Mouse (Mus musculus) forebrain, postnatal 0 days (tissue): ENCODE data around the gene Tdp1. TPM values are rescaled to one million over a fixed set of nuclear protein-coding genes. Genes with fewer than 3 reads are reported as not detected.

Experiments used
- ATAC-seq: fragments of 200-750 bp; cut with Nextera tagmentation; 2 replicates; pipeline ENCODE4 v1.8.0; 2017; ENCODE audit warnings: mild to moderate bottlenecking, moderate library complexity
- DNase-seq: peaks from one replicate; pipeline ENCODE4 v3.0.0-alpha.2; 2015
- H3K27ac ChIP-seq: fragments of 300-500 bp; sonication (generic); 2 replicates; pipeline ENCODE4 v1.5.1; 2014; ENCODE audit warnings: low read depth, mild to moderate bottlenecking, antibody characterized with exemption, low read length, moderate library complexity, mixed read lengths
- H3K27me3 ChIP-seq: fragments of 300-500 bp; sonication (generic); 2 replicates; pipeline ENCODE4 v1.6.1; 2014; ENCODE audit warnings: mild to moderate bottlenecking, low read length, mixed read lengths; ENCODE audit not compliant: insufficient read depth
- H3K36me3 ChIP-seq: fragments of 300-500 bp; sonication (generic); 2 replicates; pipeline ENCODE4 v1.6.1; 2014; ENCODE audit warnings: mild to moderate bottlenecking, moderate library complexity; ENCODE audit not compliant: insufficient read depth
- H3K4me1 ChIP-seq: fragments of 300-500 bp; sonication (generic); 2 replicates; pipeline ENCODE4 v1.6.1; 2014; ENCODE audit warnings: antibody characterized with exemption; ENCODE audit not compliant: insufficient read depth
- H3K4me2 ChIP-seq: fragments of 300-500 bp; sonication (generic); 2 replicates; pipeline ENCODE4 v1.6.1; 2014; ENCODE audit warnings: low read depth, mild to moderate bottlenecking, moderate library complexity
- H3K4me3 ChIP-seq: fragments of 300-500 bp; sonication (generic); 2 replicates; pipeline ENCODE4 v1.5.1; 2014; ENCODE audit warnings: low read depth, low read length, mixed read lengths
- H3K9ac ChIP-seq: fragments of 300-500 bp; sonication (generic); 2 replicates; pipeline ENCODE4 v1.6.1; 2014; ENCODE audit warnings: mild to moderate bottlenecking
- H3K9me3 ChIP-seq: fragments of 300-500 bp; sonication (generic); 2 replicates; pipeline ENCODE4 v1.6.1; 2016; ENCODE audit warnings: low read length
- CTCF ChIP-seq: sonication (generic); IDR thresholded peaks from 2 replicates; pipeline ENCODE4 v1.5.1; 2016; ENCODE audit warnings: antibody characterized with exemption, control low read depth, low read depth
- WGBS: fragments of 180-500 bp; shearing (Covaris S2); extraction: QIAGEN DNeasy Blood & Tissue Kit; methylation state at CpG from one replicate; pipeline ENCODE4 v1.1.7; 2014; 5-methylcytosine and 5-hydroxymethylcytosine counted together
- polyA plus RNA-seq: library from polyadenylated mRNA; unstranded; fragments of >200 nt; fragmentation: Nextera tagmentation; extraction: Ambion mirVana; gene quantifications from 2 replicates; pipeline ENCODE4 v1.2.1, GENCODE M21; 2015
- total RNA-seq: library from RNA; depleted of rRNA; stranded (reverse); fragments of >200 nt; gene quantifications from 2 replicates; pipeline ENCODE4 v1.2.3, GENCODE M21; 2014

Tdp1 gene
- total and polyA plus RNA-seq, 2 experiments from 2014 or later: 12.9 to 41.9 TPM

- 79% methylated on average over 3 of the region's 3 CpGs for WGBS
- Histone ChIP-seq H3K9ac (no peak overlapping the region), H3K4me2 (no peak overlapping the region), H3K4me3 (no peak overlapping the region), H3K36me3 (peaks cover 28% of the 10 kb centered on the region), H3K27me3 (no peaks in the 10 kb centered on the region), H3K4me1 (peaks cover 5% of the 10 kb centered on the region), H3K9me3 (no peaks in the 10 kb centered on the region), H3K27ac (no peak overlapping the region)
- DNase-seq: no peak
- ATAC-seq: no peak
- no peak for TF ChIP-seq CTCF
These were observed 35.3 kb downstream of the Tdp1 start for GRCm38 (mm10) chr12:99919636-99920035.

- WGBS: 75% methylated on average over 3 of the region's 3 CpGs
- no peak for ATAC-seq
These were observed 36.7 kb downstream of the Tdp1 start for GRCm38 (mm10) chr12:99921045-99921444.

GRCm38 (mm10) chr12:99923131-99923606 lies 38.9 kb downstream of the Tdp1 start:
- H3K4me3 ChIP-seq: no peak overlapping the region
- peak; percentile 71 for DNase-seq

More at GRCm38 (mm10) chr12:99921045-99921444, 36.7 kb downstream of the Tdp1 start:
- Histone ChIP-seq H3K27ac (no peak overlapping the region), H3K36me3 (peaks cover 19% of the 10 kb centered on the region), H3K9ac (no peak overlapping the region), H3K4me1 (peaks cover 5% of the 10 kb centered on the region), H3K4me3 (no peak overlapping the region), H3K9me3 (no peaks in the 10 kb centered on the region), H3K27me3 (no peaks in the 10 kb centered on the region), H3K4me2 (no peak overlapping the region)
- peak; percentile 72 for TF ChIP-seq CTCF
- no peak for DNase-seq

GRCm38 (mm10) chr12:99923703-99924102 lies 39.4 kb downstream of the Tdp1 start:
- no peaks in the 10 kb centered on the region for H3K9me3 ChIP-seq
- H3K4me2 ChIP-seq: no peak overlapping the region
- 40% methylated on average over 5 of the region's 5 CpGs for WGBS
- no peak for TF ChIP-seq CTCF
- H3K27ac ChIP-seq: peak overlapping the region; percentile 72
- no peaks in the 10 kb centered on the region for H3K27me3 ChIP-seq
- no peak for DNase-seq
- H3K4me3 ChIP-seq: no peak overlapping the region
- peaks cover 22% of the 10 kb centered on the region for H3K36me3 ChIP-seq
- 0 out of 2 replicates have a peak, but pooled peaks have one; percentile 11 for ATAC-seq
- no peak overlapping the region for H3K9ac ChIP-seq
- H3K4me1 ChIP-seq: peaks cover 5% of the 10 kb centered on the region

More at GRCm38 (mm10) chr12:99923131-99923606, 38.9 kb downstream of the Tdp1 start:
- WGBS: 6% methylated on average over 5 of the region's 5 CpGs
- ATAC-seq: peak; percentile 89
- no peak for TF ChIP-seq CTCF
- peak overlapping the region; percentile 72 for H3K27ac ChIP-seq
- H3K36me3 ChIP-seq: peaks cover 25% of the 10 kb centered on the region
- H3K4me2 ChIP-seq: no peak overlapping the region
- peaks cover 5% of the 10 kb centered on the region for H3K4me1 ChIP-seq
- no peak overlapping the region for H3K9ac ChIP-seq
- no peaks in the 10 kb centered on the region for H3K27me3 ChIP-seq
- no peaks in the 10 kb centered on the region for H3K9me3 ChIP-seq

DNA sequence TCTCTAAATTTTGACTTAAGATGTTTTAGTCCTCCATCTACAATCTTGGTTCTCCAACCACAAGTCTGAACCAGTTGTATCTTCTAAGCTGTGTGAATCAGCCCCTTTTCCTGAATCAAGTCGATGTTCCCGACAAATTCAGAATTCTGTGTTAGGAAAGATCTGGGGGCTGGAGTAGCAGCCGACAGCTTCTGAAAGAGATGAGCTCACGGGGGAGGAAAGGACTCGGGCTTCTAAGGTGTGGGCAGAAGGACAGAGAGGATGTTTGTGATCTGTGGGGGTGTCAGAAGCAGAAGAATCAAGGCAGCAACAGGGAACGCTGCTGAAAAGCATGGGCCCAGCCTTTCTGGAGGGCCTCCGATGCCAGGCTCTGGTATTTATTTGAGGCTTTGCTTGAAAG lies 44.0 kb downstream of the Tdp1 start:
- WGBS: 89% methylated on average over 7 of the region's 7 CpGs
- H3K36me3 ChIP-seq: peaks cover 26% of the 10 kb centered on the region
- no peak for DNase-seq
- ATAC-seq: no peak
- no peak overlapping the region for H3K9ac ChIP-seq
- H3K4me1 ChIP-seq: peaks cover under 1% of the 10 kb centered on the region; the same call in 1 of the 2 replicates
- H3K27ac ChIP-seq: no peak overlapping the region
- no peak overlapping the region for H3K4me2 ChIP-seq
- H3K27me3 ChIP-seq: no peaks in the 10 kb centered on the region
- H3K9me3 ChIP-seq: no peaks in the 10 kb centered on the region
- no peak for TF ChIP-seq CTCF
- H3K4me3 ChIP-seq: no peak overlapping the region

GRCm38 (mm10) chr12:99929160-99929559 lies 44.8 kb downstream of the Tdp1 start:
- Histone ChIP-seq H3K4me1 (no peaks in the 10 kb centered on the region), H3K27ac (no peak overlapping the region), H3K27me3 (no peaks in the 10 kb centered on the region), H3K4me2 (no peak overlapping the region), H3K36me3 (peaks cover 26% of the 10 kb centered on the region), H3K9me3 (no peaks in the 10 kb centered on the region), H3K4me3 (no peak overlapping the region), H3K9ac (no peak overlapping the region)
- whole genome bisulfite sequencing: 58% methylated on average over 1 of the region's 1 CpGs
- TF ChIP-seq CTCF: no peak
- DNase-seq (no peak), ATAC-seq (no peak)

DNA sequence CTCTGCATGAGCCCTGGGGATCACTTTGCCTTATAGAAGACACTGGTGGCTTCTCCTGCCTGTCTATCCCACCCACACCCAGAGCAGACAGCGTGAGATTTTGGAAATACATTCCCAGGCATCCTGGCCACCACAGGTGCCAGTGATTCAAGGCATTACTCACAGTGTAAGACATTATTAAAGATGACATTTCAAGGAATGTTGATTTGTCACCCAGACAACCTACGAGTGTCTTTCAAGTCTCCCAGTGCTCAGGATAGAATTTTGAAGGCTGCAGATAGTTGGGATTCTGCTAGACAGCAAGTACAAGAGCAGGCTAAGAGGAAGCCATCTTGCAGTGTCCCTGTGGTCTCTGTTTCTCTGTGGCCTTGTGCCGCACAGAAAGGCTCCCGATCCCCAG lies 47.9 kb downstream of the Tdp1 start:
- H3K27me3 ChIP-seq: no peaks in the 10 kb centered on the region
- no peaks in the 10 kb centered on the region for H3K4me1 ChIP-seq
- no peak overlapping the region for H3K27ac ChIP-seq
- 93% methylated on average over 4 of the region's 4 CpGs for WGBS
- DNase-seq: no peak
- no peak overlapping the region for H3K4me2 ChIP-seq
- peaks cover 36% of the 10 kb centered on the region for H3K36me3 ChIP-seq
- TF ChIP-seq CTCF: no peak
- no peak overlapping the region for H3K9ac ChIP-seq
- no peaks in the 10 kb centered on the region for H3K9me3 ChIP-seq
- no peak overlapping the region for H3K4me3 ChIP-seq
- no peak for ATAC-seq
